Mouse (Mus musculus): ENCODE results near the gene Gm10436.
"Not testable (repeated sequence)": the region's sequence is repeated elsewhere in the genome, so short reads cannot be mapped to it uniquely, and the experiment has no call there.

Gene Gm10436

DNA sequence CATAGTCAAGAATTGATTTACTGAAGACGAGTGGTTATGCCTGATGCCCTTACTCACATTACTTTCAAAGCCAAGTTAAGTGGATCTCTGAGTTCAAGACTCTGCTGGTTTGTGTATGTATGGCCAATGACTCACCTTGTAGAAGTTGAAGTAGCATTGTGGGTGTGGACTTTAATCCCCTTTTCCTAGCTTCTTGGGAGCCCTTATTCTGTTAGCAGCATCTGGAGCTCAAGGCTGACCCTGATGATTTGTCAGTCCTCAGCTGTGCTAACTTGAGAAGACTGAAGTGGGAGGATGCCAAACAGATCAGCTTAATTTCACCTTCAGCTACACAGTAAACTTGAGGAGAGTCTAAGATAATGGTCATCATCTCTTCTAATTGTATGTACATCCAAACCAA, at the start of gene Gm10436:
Gene Gm10436, minus strand, starts transcription at position 101 of the 400 bp plus-strand sequence.
- not testable (repeated sequence) for DNase-seq (ENCODE audit: low spot score in 2 of 2)

DNA sequence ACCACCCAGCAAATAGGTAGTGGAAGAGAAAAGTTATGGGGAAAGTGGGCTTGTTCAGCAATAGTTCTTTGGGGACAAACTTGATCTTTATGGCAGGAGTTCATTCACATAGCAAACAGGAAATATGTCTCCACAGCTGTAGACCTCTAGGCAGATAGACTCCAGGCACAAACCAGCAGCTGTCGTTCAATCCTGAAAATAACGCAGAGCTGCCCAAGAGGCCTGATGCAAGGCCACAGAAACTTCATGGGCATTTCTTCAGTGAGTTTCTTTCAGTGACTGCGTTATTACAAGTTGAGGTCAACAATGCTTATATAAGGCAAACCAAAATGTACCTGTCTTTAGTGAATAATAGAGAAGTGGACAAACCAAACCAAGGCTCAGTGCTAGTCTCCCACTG, 37.5 kb upstream of the Gm10436 start:
- no peak for DNase-seq (ENCODE audit: low spot score in 2 of 2)

DNA sequence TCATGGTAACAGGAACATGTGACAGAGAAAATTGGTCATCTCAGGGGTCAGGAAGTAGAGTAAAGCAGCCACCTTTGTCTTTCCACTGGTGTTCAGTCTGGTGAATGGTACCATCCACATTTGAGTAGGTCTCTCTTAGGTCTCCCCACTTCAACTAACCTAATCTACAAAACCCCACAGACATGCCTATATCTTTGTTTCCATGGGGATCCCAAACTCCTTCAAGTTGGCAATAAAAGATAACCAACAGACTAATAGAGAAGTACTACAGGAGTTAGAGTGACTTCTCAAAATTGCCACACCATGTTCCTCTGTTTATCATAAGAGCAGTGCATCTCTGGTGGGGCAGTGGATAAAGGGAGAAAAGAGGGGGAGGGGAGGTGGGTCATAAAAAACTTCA, 36.2 kb upstream of the Gm10436 start:
- not testable (repeated sequence) for DNase-seq (ENCODE audit: low spot score in 2 of 2)

DNA sequence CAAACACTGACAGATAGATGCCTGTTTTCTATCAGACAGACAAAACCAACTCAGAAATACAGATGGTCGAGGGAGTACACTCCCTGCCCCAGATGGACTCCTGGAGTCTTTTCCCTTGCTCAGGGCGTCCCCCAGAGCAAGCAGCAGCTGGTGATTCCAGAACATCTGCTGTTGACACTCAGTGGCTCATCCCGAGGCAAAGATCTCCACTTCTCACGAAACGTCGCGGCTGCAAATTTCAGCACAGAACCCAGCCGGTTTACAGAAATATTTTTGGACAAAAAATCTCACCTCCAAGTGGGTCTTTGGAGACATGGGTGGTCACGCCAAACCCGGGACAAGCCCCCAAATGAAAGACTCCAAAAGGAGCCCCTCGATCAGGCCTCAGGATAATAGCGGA, 32.7 kb upstream of the Gm10436 start:
- no peak for DNase-seq (ENCODE audit: low spot score in 2 of 2)

DNA sequence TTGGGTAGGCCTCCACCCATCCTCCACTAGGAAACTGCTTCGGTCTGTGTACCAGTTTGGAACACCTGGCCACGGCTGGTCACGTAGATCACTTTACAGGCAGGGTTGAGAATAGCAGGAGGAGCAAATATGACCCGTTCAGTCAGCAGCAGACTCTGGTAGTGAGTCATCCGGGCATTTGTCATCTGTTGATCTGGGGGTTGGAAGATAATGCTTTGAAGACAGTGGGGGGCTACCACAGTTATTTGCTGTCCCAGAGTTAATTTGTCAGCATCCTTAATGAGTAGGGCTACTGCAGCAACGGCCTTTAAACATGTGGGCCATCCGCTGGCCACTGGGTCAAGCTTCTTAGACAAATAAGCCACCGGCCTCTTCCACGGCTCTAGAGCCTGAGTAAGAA, 29.6 kb upstream of the Gm10436 start:
- DNase-seq (ENCODE audit: low spot score in 2 of 2): not testable (repeated sequence)

DNA sequence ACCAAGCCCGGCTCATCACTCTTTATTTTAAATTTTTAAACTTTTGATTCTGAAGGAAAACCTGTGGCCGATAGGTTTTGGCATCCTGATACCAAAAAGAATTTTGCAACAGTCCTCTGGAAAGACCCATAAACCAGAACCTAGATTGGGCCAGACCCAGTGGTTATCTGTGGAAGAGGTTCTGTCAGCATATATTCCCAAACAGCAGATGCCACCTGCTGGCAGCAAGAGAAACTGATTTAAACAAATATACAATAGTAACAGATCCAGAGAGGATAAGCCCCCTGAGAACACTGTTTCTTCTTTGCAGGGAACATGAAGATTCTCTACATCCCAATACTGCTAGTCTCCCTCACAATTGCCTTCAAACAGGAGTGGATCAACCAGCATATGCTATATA, 20.9 kb upstream of the Gm10436 start:
- no peak for DNase-seq (ENCODE audit: low spot score in 2 of 2)

Measured in urinary bladder, postnatal 36 days (tissue).